Mouse (Mus musculus) neural tube, embryonic 11.5 days (tissue): ENCODE data around the gene Tcf25. TPM values are rescaled to one million over a fixed set of nuclear protein-coding genes. Genes with fewer than 3 reads are reported as not detected.
A peak's percentile ranks its signal among the peaks of the same experiment; 100 is the strongest.

Experiments
- ATAC-seq: fragments of 200-750 bp; cut with Nextera tagmentation; 2 replicates; pipeline ENCODE4 v1.8.0; 2017; ENCODE audit warnings: moderate number of reproducible peaks, mild to moderate bottlenecking, moderate TSS enrichment, moderate library complexity; ENCODE audit not compliant: insufficient read depth, low FRiP score, low TSS enrichment
- DNase-seq: peaks from one replicate; pipeline ENCODE4 v3.0.0-alpha.2; 2015; ENCODE audit warnings: low spot score
- H3K27ac ChIP-seq: fragments of 300-500 bp; sonication (generic); 2 replicates; pipeline ENCODE4 v1.5.1; 2014; ENCODE audit warnings: low read depth, mild to moderate bottlenecking, low read length
- H3K27me3 ChIP-seq: fragments of 300-500 bp; sonication (generic); 2 replicates; pipeline ENCODE4 v1.6.1; 2014; ENCODE audit warnings: mild to moderate bottlenecking, low read length, mixed read lengths; ENCODE audit not compliant: control insufficient read depth, insufficient read depth
- H3K36me3 ChIP-seq: fragments of 300-500 bp; sonication (generic); 2 replicates; pipeline ENCODE4 v1.6.1; 2014; ENCODE audit warnings: mild to moderate bottlenecking, low read length, moderate library complexity, mixed read lengths; ENCODE audit not compliant: control insufficient read depth, insufficient read depth
- H3K4me1 ChIP-seq: fragments of 300-500 bp; sonication (generic); 2 replicates; pipeline ENCODE4 v1.6.1; 2014; ENCODE audit warnings: low read length, mixed read lengths; ENCODE audit not compliant: control insufficient read depth, insufficient read depth
- H3K4me2 ChIP-seq: fragments of 300-500 bp; sonication (generic); 2 replicates; pipeline ENCODE4 v1.6.1; 2014; ENCODE audit warnings: low read depth, mild to moderate bottlenecking, moderate library complexity
- H3K4me3 ChIP-seq: fragments of 300-500 bp; sonication (generic); 2 replicates; pipeline ENCODE4 v1.5.1; 2014; ENCODE audit warnings: low read depth, low read length
- H3K9ac ChIP-seq: fragments of 300-500 bp; sonication (generic); 2 replicates; pipeline ENCODE4 v1.6.1; 2014; ENCODE audit warnings: mild to moderate bottlenecking, low read length
- H3K9me3 ChIP-seq: fragments of 300-500 bp; sonication (generic); 2 replicates; pipeline ENCODE4 v1.6.1; 2016; ENCODE audit warnings: low read length; ENCODE audit not compliant: control insufficient read depth
- WGBS: fragments of 180-500 bp; shearing (Covaris S2); extraction: QIAGEN DNeasy Blood & Tissue Kit; methylation state at CpG from one replicate; pipeline ENCODE4 v1.1.7; 2014; 5-methylcytosine and 5-hydroxymethylcytosine counted together
- polyA plus RNA-seq: library from polyadenylated mRNA; unstranded; fragments of >200 nt; fragmentation: Nextera tagmentation; extraction: Ambion mirVana; gene quantifications from 2 replicates; pipeline ENCODE4 v1.2.1, GENCODE M21; 2014

Gene Tcf25
- polyA plus RNA-seq, 1 experiment from 2014 or later, result 217 TPM

DNA sequence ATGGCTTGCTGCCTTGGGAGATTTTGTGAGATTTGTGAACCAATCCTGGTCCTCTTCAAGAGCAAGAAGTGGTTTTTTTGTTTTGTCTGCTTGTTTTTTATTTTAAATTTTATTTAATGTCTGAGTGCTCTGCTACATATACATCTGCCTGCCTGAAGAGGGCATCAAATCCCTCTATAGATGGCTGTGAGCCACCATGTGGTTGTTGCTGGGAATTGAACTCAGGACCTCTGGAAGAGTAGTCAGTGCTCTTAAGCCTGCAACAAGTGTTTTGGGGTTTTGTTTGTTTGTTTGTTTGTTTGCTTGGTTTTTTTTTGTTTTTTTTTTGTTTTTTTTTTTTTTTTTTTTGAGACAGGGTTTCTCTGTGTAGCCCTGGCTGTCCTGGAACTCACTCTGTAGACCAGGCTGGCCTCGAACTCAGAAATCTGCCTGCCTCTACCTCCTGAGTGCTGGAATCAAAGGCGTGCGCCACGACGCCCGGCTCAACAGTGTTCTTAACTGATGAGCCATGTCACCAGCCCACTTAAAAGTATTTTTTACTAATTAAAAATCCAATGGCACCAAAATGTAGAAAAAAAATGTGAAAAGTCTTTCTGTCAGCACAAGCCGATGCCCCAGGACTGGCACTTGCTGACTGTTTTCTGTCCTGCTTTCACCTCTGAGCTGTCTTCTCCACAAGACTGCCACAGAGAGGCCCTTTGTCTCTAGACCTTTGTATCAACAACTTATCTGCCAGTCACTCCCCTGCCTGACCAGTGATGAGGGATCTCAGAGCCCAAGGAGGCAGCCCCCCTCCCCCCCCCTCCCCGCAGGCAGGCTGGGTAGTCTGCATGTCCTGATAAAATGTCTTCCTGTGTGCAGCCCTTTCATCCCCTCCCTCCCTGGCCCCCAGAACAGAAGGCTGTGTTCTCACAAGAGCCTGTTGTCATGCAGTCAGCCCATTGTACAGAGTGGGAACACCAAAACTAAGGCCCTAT, 42.7 kb downstream of the Tcf25 start:
- H3K4me1 ChIP-seq, result no peaks in the 10 kb centered on the region
- 83% methylated on average over 7 of the region's 8 CpGs for WGBS
- peaks cover 4% of the 10 kb centered on the region for H3K36me3 ChIP-seq
- no peaks in the 10 kb centered on the region for H3K9me3 ChIP-seq
- H3K27ac ChIP-seq, result no peak overlapping the region
- H3K4me3 ChIP-seq, result no peak overlapping the region
- peaks cover 5% of the 10 kb centered on the region for H3K27me3 ChIP-seq
- no peak for DNase-seq
- ATAC-seq, result no peak
- 0 out of 2 replicates have a peak overlapping the region, but pooled peaks have one; percentile 10 for H3K4me2 ChIP-seq
- H3K9ac ChIP-seq, result no peak overlapping the region

- Histone ChIP-seq H3K9ac (no peak overlapping the region), H3K27me3 (peaks cover 1% of the 10 kb centered on the region; the same call in 1 of the 2 replicates), H3K9me3 (no peaks in the 10 kb centered on the region), H3K27ac (no peak overlapping the region), H3K4me3 (no peak overlapping the region), H3K4me2 (0 out of 2 replicates have a peak overlapping the region, but pooled peaks have one; percentile 1), H3K36me3 (peaks cover 4% of the 10 kb centered on the region), H3K4me1 (no peaks in the 10 kb centered on the region)
- no peak for ATAC-seq
- DNase-seq, result no peak
- WGBS, result 76% methylated on average over 8 of the region's 8 CpGs
Measured at GRCm38 (mm10) chr8:123416944-123417555, 43.5 kb downstream of the Tcf25 start.

GRCm38 (mm10) chr8:123419711-123420110, 46.2 kb downstream of the Tcf25 start:
- WGBS, result 90% methylated on average over 4 of the region's 4 CpGs
- Histone ChIP-seq H3K4me3 (no peak overlapping the region), H3K36me3 (peaks cover 4% of the 10 kb centered on the region), H3K9ac (no peak overlapping the region), H3K27me3 (no peaks in the 10 kb centered on the region), H3K9me3 (no peaks in the 10 kb centered on the region), H3K4me1 (no peaks in the 10 kb centered on the region), H3K27ac (no peak overlapping the region), H3K4me2 (no peak overlapping the region)
- ATAC-seq (no peak), DNase-seq (no peak)

DNA sequence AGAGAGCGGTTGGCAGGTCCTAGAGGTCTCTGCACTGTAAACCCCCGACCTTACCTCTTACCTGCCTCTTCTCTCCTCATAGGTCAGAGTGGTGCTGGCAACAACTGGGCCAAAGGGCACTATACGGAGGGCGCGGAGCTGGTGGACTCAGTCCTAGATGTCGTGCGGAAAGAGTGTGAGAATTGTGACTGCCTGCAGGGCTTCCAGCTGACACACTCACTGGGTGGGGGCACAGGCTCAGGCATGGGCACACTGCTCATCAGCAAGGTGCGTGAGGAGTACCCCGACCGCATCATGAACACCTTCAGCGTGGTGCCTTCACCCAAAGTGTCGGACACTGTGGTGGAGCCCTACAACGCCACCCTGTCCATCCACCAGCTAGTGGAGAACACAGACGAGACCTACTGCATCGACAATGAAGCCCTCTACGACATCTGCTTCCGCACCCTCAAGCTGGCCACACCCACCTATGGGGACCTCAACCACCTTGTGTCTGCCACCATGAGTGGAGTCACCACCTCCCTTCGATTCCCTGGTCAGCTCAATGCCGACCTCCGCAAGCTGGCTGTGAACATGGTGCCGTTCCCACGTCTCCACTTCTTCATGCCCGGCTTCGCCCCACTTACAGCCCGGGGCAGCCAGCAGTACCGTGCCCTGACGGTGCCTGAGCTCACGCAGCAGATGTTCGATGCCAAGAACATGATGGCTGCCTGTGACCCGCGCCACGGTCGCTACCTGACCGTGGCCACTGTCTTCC, 47.1 kb downstream of the Tcf25 start:
- 94% methylated on average over 34 of the region's 34 CpGs for WGBS
- H3K4me3 ChIP-seq, result no peak overlapping the region
- no peaks in the 10 kb centered on the region for H3K4me1 ChIP-seq
- H3K9me3 ChIP-seq, result no peaks in the 10 kb centered on the region
- no peak overlapping the region for H3K27ac ChIP-seq
- H3K36me3 ChIP-seq, result peaks cover 4% of the 10 kb centered on the region
- H3K9ac ChIP-seq, result no peak overlapping the region
- no peak for DNase-seq
- no peaks in the 10 kb centered on the region for H3K27me3 ChIP-seq
- ATAC-seq, result no peak
- no peak overlapping the region for H3K4me2 ChIP-seq

GRCm38 (mm10) chr8:123421325-123421724, 47.8 kb downstream of the Tcf25 start:
- no peak overlapping the region for H3K9ac ChIP-seq
- no peak overlapping the region for H3K4me2 ChIP-seq
- peaks cover 4% of the 10 kb centered on the region for H3K36me3 ChIP-seq
- no peaks in the 10 kb centered on the region for H3K27me3 ChIP-seq
- no peak overlapping the region for H3K27ac ChIP-seq
- no peaks in the 10 kb centered on the region for H3K4me1 ChIP-seq
- no peak for DNase-seq
- WGBS, result 88% methylated on average over 19 of the region's 19 CpGs
- no peak overlapping the region for H3K4me3 ChIP-seq
- no peak for ATAC-seq
- H3K9me3 ChIP-seq, result no peaks in the 10 kb centered on the region

GRCm38 (mm10) chr8:123422056-123422780, 48.7 kb downstream of the Tcf25 start:
- Histone ChIP-seq H3K27me3 (no peaks in the 10 kb centered on the region), H3K9me3 (peaks cover 4% of the 10 kb centered on the region; the same call in 1 of the 2 replicates), H3K9ac (no peak overlapping the region), H3K4me3 (no peak overlapping the region), H3K4me1 (no peaks in the 10 kb centered on the region), H3K36me3 (peaks cover 4% of the 10 kb centered on the region), H3K27ac (no peak overlapping the region), H3K4me2 (no peak overlapping the region)
- DNase-seq (peak; percentile 70), ATAC-seq (peak; percentile 25; the same call in 1 of the 2 replicates)
- 21% methylated on average over 17 of the region's 17 CpGs for WGBS

GRCm38 (mm10) chr8:123422781-123423159, 49.2 kb downstream of the Tcf25 start:
- Histone ChIP-seq H3K9ac (no peak overlapping the region), H3K36me3 (peaks cover 4% of the 10 kb centered on the region), H3K27me3 (no peaks in the 10 kb centered on the region), H3K4me1 (no peaks in the 10 kb centered on the region), H3K4me3 (no peak overlapping the region), H3K9me3 (peaks cover 4% of the 10 kb centered on the region), H3K27ac (no peak overlapping the region), H3K4me2 (no peak overlapping the region)
- peak; percentile 49; the same call in 1 of the 2 replicates for ATAC-seq
- DNase-seq, result no peak
- WGBS, result 24% methylated on average over 3 of the region's 3 CpGs

- ATAC-seq (no peak), DNase-seq (no peak)
- H3K27ac ChIP-seq, result no peak within 1 kb of the TSS
- peaks cover 4% of the 10 kb centered on the region for H3K36me3 ChIP-seq
- H3K4me2 ChIP-seq, result no peak within 1 kb of the TSS
- WGBS, result 82% methylated on average over 7 of the region's 7 CpGs
- H3K4me3 ChIP-seq, result no peak within 1 kb of the TSS
- no peak within 1 kb of the TSS for H3K9ac ChIP-seq
- no peaks in the 10 kb centered on the region for H3K4me1 ChIP-seq
- no peaks in the 10 kb centered on the region for H3K27me3 ChIP-seq
- peaks cover 7% of the 10 kb centered on the region for H3K9me3 ChIP-seq
Measured at GRCm38 (mm10) chr8:123423441-123423840, 49.9 kb downstream of the Tcf25 start, which contains the start of gene Def8. Gene Def8, plus strand, starts transcription at chr8:123423527.
